17 mouse cellular contexts compared by ENCODE assay signal in the genomic region with DNA sequence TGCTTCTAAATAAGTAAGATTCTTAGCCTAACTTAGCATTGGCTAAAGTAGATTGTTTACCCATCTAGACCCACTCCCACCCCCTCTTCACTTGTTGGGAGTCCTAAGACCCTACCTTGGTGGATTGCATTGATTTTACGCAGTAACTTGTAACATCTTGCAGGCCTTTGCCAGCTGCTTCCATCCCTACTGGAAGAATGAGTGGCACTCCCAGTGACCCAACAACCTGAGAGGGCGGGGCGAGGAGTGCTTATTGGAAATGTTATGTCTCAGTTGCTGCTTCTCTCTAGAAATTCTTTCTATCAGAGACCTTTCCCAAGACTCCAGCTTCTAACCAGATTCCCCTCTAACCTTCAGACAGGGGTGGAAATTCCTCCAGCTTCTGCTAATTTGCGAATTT. TPM values are rescaled to one million over a fixed set of nuclear protein-coding genes. Genes with fewer than 3 reads are reported as not detected.
"Had no signal": no experiment of that assay in that cellular context is flagged by ENCODE, and none has a peak within 500 bp of the region (broad histone marks: within the 10 kb centered on the region; RNA-seq: fewer than 3 reads in every experiment).

No protein-coding gene starts in this region.

- H3K4me3 ChIP-seq: layer of hippocampus, adult 2 months; limb, embryonic 13.5 days; midbrain, embryonic 15.5 days; neural tube, embryonic 15.5 days had no signal

- H3K4me2 ChIP-seq: limb, embryonic 13.5 days; midbrain, embryonic 15.5 days; neural tube, embryonic 15.5 days had no signal

- H3K9me3 ChIP-seq: limb, embryonic 13.5 days; midbrain, embryonic 15.5 days; neural tube, embryonic 15.5 days had no signal

- H3K36me3 ChIP-seq: limb, embryonic 13.5 days; midbrain, embryonic 15.5 days; neural tube, embryonic 15.5 days had no signal

- H3K9ac ChIP-seq: limb, embryonic 13.5 days; liver, embryonic 14.5 days; midbrain, embryonic 15.5 days; neural tube, embryonic 15.5 days had no signal

- H3K27ac ChIP-seq: layer of hippocampus, adult 2 months; limb, embryonic 13.5 days; liver, embryonic 14.5 days; midbrain, embryonic 15.5 days; neural tube, embryonic 15.5 days; stomach, postnatal 0 days had no signal

- DNase-seq: kidney, postnatal 10 days; kidney, postnatal 4 days; left cerebral cortex, postnatal 4 days; lung, adult 18-20 months; right cerebral cortex, adult 18-20 months; right cerebral cortex, postnatal 25 days; thymus, postnatal 4 days had no signal

RNA-seq across cellular contexts. Expression of a gene that starts 10.5 kb away (rescaled TPM):
- polyA plus RNA-seq: kidney, embryonic 14.5 days; limb, embryonic 13.5 days; liver, adult 2 months; liver, embryonic 14.5 days; lung, embryonic 16.5 days; small intestine, adult 2 months; stomach, postnatal 0 days had no signal
